Mouse (Mus musculus) forebrain, embryonic 12.5 days (tissue): ENCODE results near the gene Pdhb. TPM values are rescaled to one million over a fixed set of nuclear protein-coding genes. Genes with fewer than 3 reads are reported as not detected.

ENCODE experiments used
- ATAC-seq: fragments of 200-750 bp; cut with Nextera tagmentation; 2 replicates; pipeline ENCODE4 v1.8.0; 2017; ENCODE audit warnings: moderate TSS enrichment; ENCODE audit not compliant: low FRiP score
- H3K27ac ChIP-seq: fragments of 300-500 bp; sonication (generic); 2 replicates; pipeline ENCODE4 v1.5.1; 2016; ENCODE audit warnings: mild to moderate bottlenecking
- H3K27me3 ChIP-seq: fragments of 300-500 bp; sonication (generic); 2 replicates; pipeline ENCODE4 v1.6.1; 2016; ENCODE audit warnings: mild to moderate bottlenecking
- H3K36me3 ChIP-seq: fragments of 300-500 bp; sonication (generic); replicated peaks from 2 replicates; pipeline ENCODE4 v1.6.1; 2016; ENCODE audit warnings: mild to moderate bottlenecking
- H3K4me1 ChIP-seq: fragments of 300-500 bp; sonication (generic); 2 replicates; pipeline ENCODE4 v1.6.1; 2016
- H3K4me2 ChIP-seq: fragments of 300-500 bp; sonication (generic); 2 replicates; pipeline ENCODE4 v1.6.1; 2016; ENCODE audit warnings: mild to moderate bottlenecking, moderate library complexity
- H3K4me3 ChIP-seq: fragments of 300-500 bp; sonication (generic); replicated peaks from 2 replicates; pipeline ENCODE4 v1.5.1; 2016; ENCODE audit warnings: mild to moderate bottlenecking
- H3K9ac ChIP-seq: fragments of 300-500 bp; sonication (generic); 2 replicates; pipeline ENCODE4 v1.6.1; 2016; ENCODE audit warnings: mild to moderate bottlenecking
- H3K9me3 ChIP-seq: fragments of 300-500 bp; sonication (generic); 2 replicates; pipeline ENCODE4 v1.6.1; 2016
- WGBS: fragments of 180-500 bp; shearing (Covaris S2); methylation state at CpG from one replicate; pipeline ENCODE4 v1.1.7; 2016; 5-methylcytosine and 5-hydroxymethylcytosine counted together
- polyA plus RNA-seq: library from polyadenylated mRNA; unstranded; fragments of >200 nt; fragmentation: Nextera tagmentation; extraction: Ambion mirVana; gene quantifications from 2 replicates; pipeline ENCODE4 v1.2.1, GENCODE M21; 2016

The Pdhb gene
- polyA plus RNA-seq, 1 experiment from 2014 or later, result 211 TPM

- no peak overlapping the region for H3K9ac ChIP-seq
- WGBS, result 72% methylated on average over 2 of the region's 2 CpGs
- no peak overlapping the region for H3K4me2 ChIP-seq
- no peaks in the 10 kb centered on the region for H3K36me3 ChIP-seq
- peaks cover 20% of the 10 kb centered on the region for H3K4me1 ChIP-seq
- H3K27ac ChIP-seq, result no peak overlapping the region
- no peak overlapping the region for H3K4me3 ChIP-seq
- H3K27me3 ChIP-seq, result peaks cover 17% of the 10 kb centered on the region
- no peaks in the 10 kb centered on the region for H3K9me3 ChIP-seq
- ATAC-seq, result no peak
Observed at GRCm38 (mm10) chr14:8212996-8213395, 40.2 kb upstream of the Pdhb start.

- ATAC-seq, result no peak
- WGBS, result 85% methylated on average over 2 of the region's 2 CpGs
- Histone ChIP-seq H3K36me3 (no peaks in the 10 kb centered on the region), H3K9ac (no peak overlapping the region), H3K4me1 (peaks cover 15% of the 10 kb centered on the region), H3K4me3 (no peak overlapping the region), H3K9me3 (no peaks in the 10 kb centered on the region), H3K4me2 (no peak overlapping the region), H3K27ac (no peak overlapping the region), H3K27me3 (no peaks in the 10 kb centered on the region)
Observed at GRCm38 (mm10) chr14:8209896-8210295, 37.1 kb upstream of the Pdhb start.

DNA sequence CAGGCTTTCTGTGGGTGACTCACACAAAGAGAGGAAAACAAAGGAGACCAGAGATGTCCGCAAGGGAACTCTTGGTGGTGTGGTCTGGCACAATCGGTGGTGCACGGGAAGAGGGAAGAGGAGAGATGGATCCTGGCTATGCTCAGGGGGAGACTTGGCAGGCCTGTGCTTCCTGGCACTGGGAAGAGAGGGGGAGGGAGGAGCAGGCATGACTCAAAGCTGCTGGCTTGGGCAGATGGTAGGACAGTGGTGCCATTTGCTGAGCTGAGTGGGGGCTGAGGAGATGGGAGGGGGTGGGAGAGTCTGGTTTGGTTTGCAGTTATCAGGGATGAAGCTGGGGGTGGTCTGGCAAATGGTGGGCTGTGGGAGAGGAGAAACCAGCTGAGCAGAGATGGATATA, 36.1 kb upstream of the Pdhb start:
- ATAC-seq, result no peak

GRCm38 (mm10) chr14:8207543-8207942, 34.7 kb upstream of the Pdhb start:
- Histone ChIP-seq H3K27ac (peak overlapping the region; percentile 56; the same call in 1 of the 2 replicates), H3K4me3 (no peak overlapping the region), H3K27me3 (no peaks in the 10 kb centered on the region), H3K36me3 (no peaks in the 10 kb centered on the region), H3K9ac (no peak overlapping the region), H3K9me3 (no peaks in the 10 kb centered on the region), H3K4me1 (peaks cover 11% of the 10 kb centered on the region; the same call in 1 of the 2 replicates), H3K4me2 (no peak overlapping the region)
- no peak for ATAC-seq
- WGBS, result 53% methylated on average over 5 of the region's 5 CpGs

More for the DNA sequence above, 36.1 kb upstream of the Pdhb start:
- Histone ChIP-seq H3K27me3 (no peaks in the 10 kb centered on the region), H3K4me2 (no peak overlapping the region), H3K9ac (no peak overlapping the region), H3K4me1 (peaks cover 11% of the 10 kb centered on the region; the same call in 1 of the 2 replicates), H3K36me3 (no peaks in the 10 kb centered on the region), H3K27ac (0 out of 2 replicates have a peak overlapping the region, but pooled peaks have one; percentile 3), H3K4me3 (no peak overlapping the region), H3K9me3 (no peaks in the 10 kb centered on the region)
- WGBS, result 60% methylated on average over 3 of the region's 3 CpGs

DNA sequence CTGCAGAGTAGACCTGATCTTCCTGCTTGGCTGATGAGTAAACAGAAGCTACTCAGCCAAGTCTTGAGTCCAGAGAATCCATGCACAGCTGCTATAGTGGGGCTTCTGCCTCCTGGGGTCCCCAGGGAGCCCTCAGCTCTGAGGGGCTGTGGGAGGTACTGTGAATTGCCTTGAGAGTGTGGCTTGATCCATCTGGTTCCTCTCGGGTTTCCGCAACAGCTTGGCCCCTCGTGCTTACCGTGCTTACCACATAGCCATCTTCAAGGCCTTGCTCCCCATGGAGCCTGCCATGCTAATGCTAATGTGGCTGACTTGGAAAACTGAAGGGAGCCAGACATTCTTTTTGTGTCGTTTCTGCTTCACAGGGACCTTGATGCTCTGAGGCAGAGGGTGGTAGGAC, 34.3 kb upstream of the Pdhb start:
- ATAC-seq, result peak; percentile 59; the same call in 1 of the 2 replicates
- H3K27ac ChIP-seq, result peak overlapping the region; percentile 56; the same call in 1 of the 2 replicates
- H3K36me3 ChIP-seq, result no peaks in the 10 kb centered on the region
- 25% methylated on average over 5 of the region's 5 CpGs for WGBS
- H3K4me1 ChIP-seq, result peaks cover 11% of the 10 kb centered on the region; the same call in 1 of the 2 replicates
- H3K27me3 ChIP-seq, result no peaks in the 10 kb centered on the region
- no peak overlapping the region for H3K4me2 ChIP-seq
- no peak overlapping the region for H3K9ac ChIP-seq
- H3K4me3 ChIP-seq, result no peak overlapping the region
- H3K9me3 ChIP-seq, result no peaks in the 10 kb centered on the region

- Histone ChIP-seq H3K27ac (no peak overlapping the region), H3K36me3 (no peaks in the 10 kb centered on the region), H3K27me3 (no peaks in the 10 kb centered on the region), H3K4me2 (no peak overlapping the region), H3K9ac (no peak overlapping the region), H3K4me1 (peaks cover 11% of the 10 kb centered on the region; the same call in 1 of the 2 replicates), H3K9me3 (no peaks in the 10 kb centered on the region), H3K4me3 (no peak overlapping the region)
- 56% methylated on average over 9 of the region's 9 CpGs for WGBS
- no peak for ATAC-seq
Observed at GRCm38 (mm10) chr14:8206179-8206910, 33.5 kb upstream of the Pdhb start.

DNA sequence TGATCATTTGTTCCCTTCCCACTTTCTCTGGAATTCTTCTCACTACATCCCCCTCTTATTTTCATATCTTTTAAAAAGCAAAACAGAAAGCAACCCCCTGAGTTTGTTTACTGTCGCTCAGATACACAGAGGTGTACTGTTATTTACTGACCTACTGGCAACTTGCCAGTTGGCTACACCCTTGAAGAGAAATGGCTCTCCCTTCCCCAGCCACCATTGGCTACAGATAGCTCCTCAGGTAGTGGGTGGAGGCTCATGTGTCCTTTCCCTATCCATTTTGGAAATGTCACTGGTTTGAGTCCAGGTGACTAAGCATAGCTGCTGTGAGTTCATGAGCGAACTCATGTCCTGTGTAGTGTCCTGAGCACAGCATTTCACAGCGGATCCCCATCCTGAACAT, 28.9 kb upstream of the Pdhb start:
- 72% methylated on average over 3 of the region's 3 CpGs for WGBS
- Histone ChIP-seq H3K36me3 (no peaks in the 10 kb centered on the region), H3K4me1 (0 out of 2 replicates have a peak, but pooled peaks cover 3% of the 10 kb centered on the region), H3K4me2 (no peak overlapping the region), H3K9ac (no peak overlapping the region), H3K9me3 (no peaks in the 10 kb centered on the region), H3K4me3 (no peak overlapping the region), H3K27me3 (no peaks in the 10 kb centered on the region), H3K27ac (no peak overlapping the region)
- no peak for ATAC-seq

GRCm38 (mm10) chr14:8200769-8201168, 27.9 kb upstream of the Pdhb start:
- Histone ChIP-seq H3K36me3 (no peaks in the 10 kb centered on the region), H3K4me2 (no peak overlapping the region), H3K4me3 (no peak overlapping the region), H3K27ac (no peak overlapping the region), H3K9ac (no peak overlapping the region), H3K27me3 (no peaks in the 10 kb centered on the region), H3K4me1 (no peaks in the 10 kb centered on the region), H3K9me3 (no peaks in the 10 kb centered on the region)
- no peak for ATAC-seq
- 86% methylated on average over 5 of the region's 5 CpGs for WGBS

DNA sequence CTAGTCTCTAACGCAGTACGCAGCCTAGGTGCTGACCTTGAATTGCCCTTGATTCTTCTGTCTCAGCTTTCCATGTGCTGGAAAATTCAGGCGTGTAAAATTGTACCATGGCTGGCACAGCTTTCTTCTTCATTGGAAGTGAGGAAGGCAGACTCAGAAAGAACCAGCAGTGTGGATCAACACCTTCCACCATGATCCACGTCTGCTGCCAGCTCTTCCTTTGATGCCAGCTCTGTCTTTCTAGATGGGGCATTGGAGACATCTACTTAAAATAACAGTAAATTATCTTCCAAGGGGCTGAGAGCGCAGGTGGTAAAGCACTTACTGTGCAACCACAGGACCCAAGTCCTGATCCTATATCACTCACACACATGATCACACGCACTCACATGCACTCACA, 19.9 kb upstream of the Pdhb start:
- 89% methylated on average over 6 of the region's 6 CpGs for WGBS
- Histone ChIP-seq H3K4me2 (no peak overlapping the region), H3K36me3 (no peaks in the 10 kb centered on the region), H3K4me3 (no peak overlapping the region), H3K27me3 (no peaks in the 10 kb centered on the region), H3K9me3 (no peaks in the 10 kb centered on the region), H3K27ac (no peak overlapping the region), H3K4me1 (no peaks in the 10 kb centered on the region), H3K9ac (no peak overlapping the region)
- ATAC-seq, result no peak

DNA sequence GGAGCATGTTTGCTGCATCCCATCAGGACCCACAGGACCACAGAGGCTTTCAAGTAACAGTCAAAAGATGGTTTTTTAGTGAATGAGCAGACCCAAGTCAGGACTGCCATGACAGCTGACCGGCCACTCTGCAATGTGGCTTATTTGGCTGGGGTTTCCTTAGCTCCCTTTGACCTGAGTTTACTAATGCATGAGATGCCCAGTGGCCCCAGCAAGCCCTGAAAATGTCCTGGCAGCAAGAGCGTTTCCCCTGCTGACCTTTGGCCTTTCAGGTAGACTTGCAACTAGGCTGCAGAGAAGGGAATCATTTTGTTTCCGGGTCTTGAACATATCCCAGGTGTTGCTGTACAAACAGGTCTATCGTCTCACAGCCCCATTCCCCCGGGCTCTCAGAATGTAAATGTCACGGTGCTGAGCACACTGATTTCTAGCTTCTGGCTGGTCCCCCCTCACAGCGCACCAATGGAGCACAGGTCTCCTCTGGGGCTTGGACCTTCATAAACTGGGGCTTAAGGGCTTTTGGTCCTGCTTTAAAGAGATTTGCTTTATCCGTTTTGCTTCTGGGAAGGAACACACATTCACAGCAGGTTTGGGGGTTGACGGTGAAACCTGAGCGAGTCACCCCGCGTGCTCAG, 18.6 kb upstream of the Pdhb start:
- no peak overlapping the region for H3K4me3 ChIP-seq
- WGBS, result 79% methylated on average over 12 of the region's 12 CpGs
- H3K36me3 ChIP-seq, result no peaks in the 10 kb centered on the region
- H3K27me3 ChIP-seq, result no peaks in the 10 kb centered on the region
- no peaks in the 10 kb centered on the region for H3K4me1 ChIP-seq
- H3K4me2 ChIP-seq, result no peak overlapping the region
- ATAC-seq, result no peak
- H3K9me3 ChIP-seq, result no peaks in the 10 kb centered on the region
- no peak overlapping the region for H3K27ac ChIP-seq
- H3K9ac ChIP-seq, result no peak overlapping the region

DNA sequence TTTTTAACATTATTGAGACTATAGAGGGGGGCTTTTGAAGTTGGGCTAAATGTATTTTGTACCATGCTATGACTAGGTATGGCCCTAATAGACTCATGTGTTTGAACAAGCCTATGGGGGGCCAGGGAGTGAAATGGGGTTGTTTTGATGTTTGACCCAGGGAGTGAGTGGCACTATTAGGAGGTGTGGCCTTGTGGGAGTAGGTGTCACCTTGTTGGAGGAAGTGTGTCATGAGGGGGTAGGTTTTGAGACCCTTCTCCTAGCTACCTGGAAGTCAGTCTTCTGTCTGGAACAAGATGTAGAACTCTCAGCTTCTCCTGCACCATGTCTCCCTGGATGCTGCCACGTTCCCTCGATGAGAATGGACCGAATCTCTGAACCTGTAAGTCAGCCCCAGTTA, 17.7 kb upstream of the Pdhb start:
- H3K27me3 ChIP-seq, result no peaks in the 10 kb centered on the region
- H3K4me2 ChIP-seq, result no peak overlapping the region
- ATAC-seq, result no peak
- H3K36me3 ChIP-seq, result no peaks in the 10 kb centered on the region
- H3K4me3 ChIP-seq, result no peak overlapping the region
- WGBS, result 89% methylated on average over 3 of the region's 3 CpGs
- H3K9ac ChIP-seq, result no peak overlapping the region
- no peaks in the 10 kb centered on the region for H3K9me3 ChIP-seq
- no peaks in the 10 kb centered on the region for H3K4me1 ChIP-seq
- H3K27ac ChIP-seq, result no peak overlapping the region

DNA sequence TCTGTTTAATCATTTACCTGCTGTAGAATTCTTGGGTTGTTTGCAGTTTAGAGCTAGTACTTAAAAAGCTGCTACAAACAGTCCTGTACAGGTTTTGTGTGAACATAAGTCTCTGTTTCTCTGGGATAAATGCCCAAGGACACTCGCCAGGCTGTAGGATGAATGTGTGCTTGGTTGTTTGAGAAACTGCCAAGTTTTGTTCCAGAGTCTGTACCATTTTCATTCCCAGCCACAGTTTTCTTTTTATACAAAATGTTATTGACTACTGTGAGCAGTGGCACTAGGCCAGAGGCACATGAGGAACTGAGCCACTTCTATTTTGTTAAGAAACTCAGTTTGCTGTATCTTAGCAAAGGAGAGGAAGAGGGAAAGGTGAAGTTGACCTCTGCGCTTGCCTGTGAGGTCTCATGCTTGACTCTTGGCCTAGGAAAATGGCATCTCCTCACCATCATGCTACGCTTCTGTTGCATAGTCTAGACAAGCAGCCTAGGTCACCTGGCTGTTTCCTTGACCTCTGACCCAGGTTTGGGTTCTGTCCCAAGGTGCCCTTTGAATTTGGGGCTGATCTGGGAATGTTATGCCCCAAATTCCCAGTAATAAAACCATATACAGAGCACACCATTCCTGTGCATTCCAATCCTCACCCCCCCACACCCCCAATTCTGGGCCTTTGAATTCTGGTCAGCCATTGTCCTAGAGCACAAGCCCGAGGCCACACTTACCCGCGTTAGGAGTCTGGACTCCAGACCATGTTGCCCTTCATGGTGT, 13.6 kb upstream of the Pdhb start:
- WGBS, result 92% methylated on average over 6 of the region's 6 CpGs
- Histone ChIP-seq H3K9ac (no peak overlapping the region), H3K9me3 (no peaks in the 10 kb centered on the region), H3K4me1 (no peaks in the 10 kb centered on the region), H3K27ac (no peak overlapping the region), H3K27me3 (no peaks in the 10 kb centered on the region), H3K36me3 (no peaks in the 10 kb centered on the region), H3K4me2 (no peak overlapping the region), H3K4me3 (no peak overlapping the region)
- no peak for ATAC-seq
